Mouse (Mus musculus) G1E (cell line): Measurements from ENCODE around the gene Rnf130. TPM values are rescaled to one million over a fixed set of nuclear protein-coding genes. Genes with fewer than 3 reads are reported as not detected.

Experiments used
- ATAC-seq: 2 replicates; pipeline ENCODE4 v1.8.0; 2016; ENCODE audit warnings: mild to moderate bottlenecking; ENCODE audit not compliant: insufficient number of reproducible peaks, poor library complexity, low FRiP score, severe bottlenecking; ENCODE audit errors: extremely low read depth
- DNase-seq: peaks from one replicate; pipeline ENCODE4 v3.0.0; 2012; ENCODE audit warnings: low spot score
- H3K27me3 ChIP-seq: 2 replicates; pipeline ENCODE4 v1.6.1; 2012; ENCODE audit warnings: mild to moderate bottlenecking, low read length, inconsistent platforms; ENCODE audit not compliant: insufficient read depth
- H3K36me3 ChIP-seq: replicated peaks from 2 replicates; pipeline ENCODE3; 2012; ENCODE audit warnings: mild to moderate bottlenecking, inconsistent platforms
- H3K4me1 ChIP-seq: 2 replicates; pipeline ENCODE4 v1.6.1; 2012; ENCODE audit warnings: low read depth, low read length, inconsistent platforms, mixed read lengths; ENCODE audit not compliant: insufficient read depth
- H3K4me3 ChIP-seq: 2 replicates; pipeline ENCODE4 v1.5.1; 2012; ENCODE audit warnings: low read depth, mild to moderate bottlenecking, inconsistent platforms, low read length, moderate library complexity, mixed read lengths
- H3K9me3 ChIP-seq: replicated peaks from 2 replicates; pipeline ENCODE4 v1.6.1; 2012; ENCODE audit warnings: inconsistent platforms
- CTCF ChIP-seq: IDR thresholded peaks from 2 replicates; pipeline ENCODE4 v1.5.1; 2012; ENCODE audit warnings: low read depth, low read length, inconsistent platforms, mixed read lengths
- GATA1 ChIP-seq: IDR thresholded peaks from 2 replicates; pipeline ENCODE4 v1.6.1; 2012; ENCODE audit warnings: borderline replicate concordance, low read length, inconsistent platforms, mixed read lengths
- GATA2 ChIP-seq: IDR thresholded peaks from 2 replicates; pipeline ENCODE4 v1.6.1; 2012; ENCODE audit warnings: low read depth, low read length, inconsistent platforms, borderline replicate concordance
- POLR2AphosphoS5 ChIP-seq: IDR thresholded peaks from 2 replicates; pipeline ENCODE4 v1.6.1; 2012; ENCODE audit warnings: low read depth, low read length, inconsistent platforms; ENCODE audit not compliant: insufficient replicate concordance
- TAL1 ChIP-seq: conservative IDR thresholded peaks from 2 replicates; pipeline ENCODE4 v1.6.1; 2012; ENCODE audit warnings: low read depth, low read length, inconsistent platforms, mixed read lengths
- polyA plus RNA-seq: library from polyadenylated mRNA; stranded (reverse); fragments of >175 nt; gene quantifications from 2 replicates; pipeline ENCODE4 v1.2.3, GENCODE M21; 2012
- total RNA-seq, 2 experiments: library from RNA; stranded (forward) in 1 of 2; stranded (reverse) in 1 of 2; fragments of 200-1000 nt in 1 of 2; fragments of >200 nt in 1 of 2; fragmentation: Nextera tagmentation in 1 of 2; gene quantifications; 2 replicates each; pipeline ENCODE4 v1.2.3; 2014 to 2017

Rnf130 gene
- total and polyA plus RNA-seq, 3 experiments, result 80.8 to 225 (median 199) TPM

DNA sequence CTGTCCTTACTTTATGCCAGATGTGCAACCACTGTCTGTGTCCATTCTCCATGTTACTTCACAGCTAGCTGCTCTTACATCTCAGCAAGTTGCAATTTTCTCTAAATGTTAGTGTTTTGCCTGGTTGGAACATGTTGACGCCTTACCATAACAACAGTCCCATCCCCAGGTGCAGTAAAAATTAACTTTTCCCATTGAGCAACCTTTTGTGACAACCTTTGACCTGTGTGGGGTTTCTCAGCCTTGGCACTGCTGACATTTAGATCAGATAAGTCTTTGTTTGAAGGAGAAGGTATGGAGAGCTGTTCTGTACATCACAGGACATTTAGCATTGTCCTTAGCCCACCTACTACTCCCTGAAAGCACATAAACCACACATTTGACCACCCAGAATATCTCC, 64.7 kb downstream of the Rnf130 start:
- H3K4me1 ChIP-seq, result peaks cover 14% of the 10 kb centered on the region
- H3K27me3 ChIP-seq, result no peaks in the 10 kb centered on the region
- no peak for DNase-seq
- no peaks in the 10 kb centered on the region for H3K9me3 ChIP-seq
- peaks cover 92% of the 10 kb centered on the region for H3K36me3 ChIP-seq
- H3K4me3 ChIP-seq, result no peak overlapping the region
- no peak for ATAC-seq
- TF ChIP-seq CTCF (no peak), GATA2 (no peak), TAL1 (no peak), GATA1 (no peak), POLR2AphosphoS5 (no peak)

DNA sequence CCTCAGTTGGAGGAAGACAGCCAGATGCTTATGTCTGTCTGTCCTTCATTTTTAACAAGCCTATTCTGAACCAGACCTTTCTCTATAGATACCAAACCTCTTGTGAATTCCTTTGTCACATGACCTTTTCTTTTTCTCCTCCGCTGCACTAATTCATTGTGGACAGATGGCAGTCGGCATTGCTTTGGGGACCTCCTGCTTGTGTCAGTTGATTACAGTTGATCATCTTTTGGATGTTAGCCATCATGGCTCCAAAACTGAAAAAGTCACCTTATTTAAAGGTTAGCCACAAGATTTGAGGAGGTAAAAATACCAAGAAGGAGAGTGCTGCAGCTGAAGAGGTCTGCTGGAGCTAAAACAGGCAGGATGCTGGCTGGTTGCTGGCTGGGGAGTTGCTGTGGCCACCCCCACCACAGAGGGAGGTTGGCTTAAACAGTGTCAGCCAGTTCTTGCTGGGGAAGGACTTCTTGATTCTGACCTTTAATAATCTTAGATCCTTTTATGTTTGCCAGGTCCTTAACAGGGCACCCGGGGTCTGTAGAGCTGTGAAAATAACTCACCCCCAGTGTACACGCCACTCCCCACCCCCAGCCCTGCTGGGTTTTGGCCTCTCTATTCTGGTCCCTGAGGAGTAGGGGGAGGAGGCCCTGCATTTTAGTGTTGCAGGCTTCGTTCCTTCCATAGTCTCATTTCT, 66.0 kb downstream of the Rnf130 start:
- Histone ChIP-seq H3K4me1 (peaks cover 14% of the 10 kb centered on the region), H3K36me3 (peaks cover 93% of the 10 kb centered on the region), H3K27me3 (no peaks in the 10 kb centered on the region), H3K9me3 (no peaks in the 10 kb centered on the region), H3K4me3 (no peak overlapping the region)
- DNase-seq, result no peak
- no peak for ATAC-seq
- TF ChIP-seq GATA1, result no peak
- no peak for TF ChIP-seq CTCF
- TF ChIP-seq TAL1, result no peak
- TF ChIP-seq GATA2, result no peak
- TF ChIP-seq POLR2AphosphoS5, result no peak

DNA sequence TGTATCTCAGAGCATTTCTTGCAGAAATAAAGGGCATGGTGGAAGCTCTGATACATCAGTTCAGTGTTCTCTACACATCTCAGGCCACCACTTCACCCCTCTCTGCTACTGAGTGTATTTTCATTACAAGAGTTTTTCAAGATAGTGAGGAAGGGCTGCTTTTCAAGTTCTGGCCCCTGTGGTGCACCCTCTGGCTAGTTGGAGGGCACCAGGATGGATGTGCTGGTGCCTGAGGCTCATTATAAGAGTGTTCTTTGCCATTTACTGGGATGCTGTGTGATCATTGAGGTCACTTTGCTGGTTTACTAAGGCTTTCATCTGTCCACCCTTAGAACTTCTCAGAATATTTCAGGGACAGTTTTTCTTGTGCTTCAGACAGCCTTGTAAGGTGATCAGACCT, 66.5 kb downstream of the Rnf130 start:
- Histone ChIP-seq H3K36me3 (peaks cover 93% of the 10 kb centered on the region), H3K4me3 (no peak overlapping the region), H3K4me1 (peaks cover 14% of the 10 kb centered on the region), H3K27me3 (no peaks in the 10 kb centered on the region), H3K9me3 (no peaks in the 10 kb centered on the region)
- DNase-seq, result no peak
- TF ChIP-seq GATA2 (no peak), TAL1 (no peak)
- no peak for ATAC-seq

GRCm38 (mm10) chr11:50095661-50096060, 70.5 kb downstream of the Rnf130 start:
- peaks cover 92% of the 10 kb centered on the region for H3K36me3 ChIP-seq
- TF ChIP-seq GATA1, result no peak
- TF ChIP-seq POLR2AphosphoS5, result no peak
- no peak for TF ChIP-seq CTCF
- TF ChIP-seq GATA2, result no peak
- TF ChIP-seq TAL1, result no peak
- no peak for ATAC-seq
- H3K9me3 ChIP-seq, result no peaks in the 10 kb centered on the region
- DNase-seq, result no peak
- H3K27me3 ChIP-seq, result no peaks in the 10 kb centered on the region
- no peak overlapping the region for H3K4me3 ChIP-seq
- 0 out of 2 replicates have a peak, but pooled peaks cover 2% of the 10 kb centered on the region for H3K4me1 ChIP-seq

DNA sequence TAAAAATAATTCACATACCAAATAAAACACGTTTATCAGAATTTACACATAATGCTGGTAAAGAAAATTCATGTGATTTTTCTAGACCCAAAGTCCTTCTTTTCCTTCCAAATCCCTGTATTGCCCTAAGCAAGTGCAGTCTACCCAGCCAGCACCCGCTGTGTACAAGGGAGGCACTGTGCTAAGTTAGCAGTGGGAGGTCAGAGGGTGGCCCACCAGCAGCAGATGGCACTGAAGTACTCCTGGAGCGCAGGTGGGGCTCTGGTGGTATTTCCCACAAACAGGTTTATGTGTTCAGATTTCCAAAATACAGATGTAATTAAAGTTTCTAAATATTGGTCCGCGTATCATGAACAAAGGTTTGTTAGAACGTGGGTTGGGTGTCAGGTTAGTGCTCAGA, 71.9 kb downstream of the Rnf130 start:
- Histone ChIP-seq H3K9me3 (no peaks in the 10 kb centered on the region), H3K36me3 (peaks cover 87% of the 10 kb centered on the region), H3K4me3 (no peak overlapping the region), H3K27me3 (no peaks in the 10 kb centered on the region), H3K4me1 (no peaks in the 10 kb centered on the region)
- ATAC-seq (no peak), DNase-seq (no peak)
- TF ChIP-seq TAL1 (no peak), CTCF (no peak), GATA1 (no peak), POLR2AphosphoS5 (no peak), GATA2 (no peak)

DNA sequence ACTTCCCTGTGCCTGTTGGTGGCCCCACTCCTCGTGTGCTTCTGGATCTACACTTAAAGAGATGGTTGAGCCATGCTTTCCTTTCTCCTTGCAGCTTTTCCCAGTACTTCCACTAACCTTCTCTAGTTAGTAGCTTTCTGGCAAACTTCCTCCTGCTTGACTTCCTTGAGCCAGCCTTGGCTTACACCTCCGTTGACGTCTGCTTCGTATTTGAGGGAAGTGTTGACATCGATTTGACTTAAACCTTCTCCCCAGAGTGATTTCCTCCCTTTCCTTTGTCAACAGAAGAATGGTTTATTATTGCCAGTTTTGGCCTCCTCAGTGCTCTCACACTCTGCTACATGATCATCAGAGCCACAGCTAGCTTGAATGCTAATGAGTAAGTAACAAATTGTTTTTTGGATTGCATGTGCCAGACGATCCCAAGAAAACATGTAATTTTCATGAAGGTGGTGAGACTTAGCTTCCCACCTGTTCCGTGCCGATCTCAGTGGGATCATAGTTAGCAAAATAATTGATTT, 73.9 kb downstream of the Rnf130 start:
- no peak for ATAC-seq
- no peak for DNase-seq
- no peaks in the 10 kb centered on the region; the same call in 1 of the 2 replicates for H3K27me3 ChIP-seq
- no peak for TF ChIP-seq CTCF
- no peak for TF ChIP-seq GATA2
- no peak overlapping the region for H3K4me3 ChIP-seq
- no peaks in the 10 kb centered on the region for H3K9me3 ChIP-seq
- H3K36me3 ChIP-seq, result peaks cover 89% of the 10 kb centered on the region
- peaks cover 7% of the 10 kb centered on the region; the same call in 1 of the 2 replicates for H3K4me1 ChIP-seq
